Comparison of ENCODE assay signal across 15 mouse cellular contexts in genomic region chr15:80115256-80115655, GRCm38 (mm10). TPM values are rescaled to one million over a fixed set of nuclear protein-coding genes. Genes with fewer than 3 reads are reported as not detected.
DNase-seq lines count a peak whose midpoint lies in the region; ATAC-seq and TF ChIP-seq lines count a peak whose summit lies in the region.
"Had no signal": no experiment of that assay in that cellular context is flagged by ENCODE, and none has a peak within 500 bp of the region (broad histone marks: within the 10 kb centered on the region; RNA-seq: fewer than 3 reads in every experiment).

No protein-coding gene starts in this region.

- no peak for DNase-seq in heart, postnatal 4 days
- DNase-seq in limb, embryonic 14.5 days (ENCODE audit: low spot score): peak; percentile 14
- no peak for DNase-seq in frontal cortex, adult 2 months (ENCODE audit: extremely low spot score in 1 of 2, low spot score in 1 of 2)
- no peak for DNase-seq in frontal cortex, postnatal 10 days (ENCODE audit: low spot score in 2 of 2)
- DNase-seq: adrenal gland, postnatal 14 days; cerebellum, adult 8-10 months; retina, postnatal 1 day had no signal

- no peak for ATAC-seq in heart, embryonic 11.5 days (replicated peaks; ENCODE audit: insufficient number of reproducible peaks, low FRiP score, low TSS enrichment)
- no peak for ATAC-seq in neural tube, embryonic 13.5 days (ENCODE audit: low read depth)
- ATAC-seq in neural tube, embryonic 15.5 days (ENCODE audit: low FRiP score): no peak
- ATAC-seq in limb, embryonic 14.5 days (ENCODE audit: low FRiP score, low read depth): no peak
- ATAC-seq in erythroblast, adult 5-6 weeks (replicated peaks; ENCODE audit: low FRiP score, poor library complexity, severe bottlenecking): no peak; the same call in 1 of the 2 replicates
- ATAC-seq: CD4-positive, CD25-positive, alpha-beta regulatory T cell, adult 4 months; forebrain, embryonic 15.5 days had no signal

- H3K9me3 ChIP-seq in heart, embryonic 11.5 days (replicated peaks; ENCODE audit: control insufficient read depth, low read length): no peaks in the 10 kb centered on the region
- H3K9me3 ChIP-seq in neural tube, embryonic 13.5 days: no peaks in the 10 kb centered on the region
- H3K9me3 ChIP-seq in neural tube, embryonic 15.5 days (replicated peaks): no peaks in the 10 kb centered on the region
- H3K9me3 ChIP-seq in limb, embryonic 14.5 days (ENCODE audit: control insufficient read depth, low read length): no peaks in the 10 kb centered on the region
- H3K9me3 ChIP-seq: forebrain, embryonic 15.5 days had no signal

- 58% methylated on average over 5 of the region's 5 CpGs for WGBS in heart, embryonic 11.5 days (ENCODE audit: insufficient replicate concordance)
- WGBS in neural tube, embryonic 13.5 days: 61% methylated on average over 5 of the region's 5 CpGs
- WGBS in neural tube, embryonic 15.5 days: 64% methylated on average over 5 of the region's 5 CpGs
- WGBS in limb, embryonic 14.5 days: 57% methylated on average over 5 of the region's 5 CpGs

- H3K36me3 ChIP-seq in heart, embryonic 11.5 days (ENCODE audit: control insufficient read depth, insufficient read depth, low read length): no peaks in the 10 kb centered on the region
- H3K36me3 ChIP-seq in neural tube, embryonic 13.5 days: peaks cover 35% of the 10 kb centered on the region
- H3K36me3 ChIP-seq in neural tube, embryonic 15.5 days: peaks cover 35% of the 10 kb centered on the region
- no peaks in the 10 kb centered on the region for H3K36me3 ChIP-seq in limb, embryonic 14.5 days (ENCODE audit: control insufficient read depth, insufficient read depth, low read length)

- peak overlapping the region; percentile 49 for H3K4me2 ChIP-seq in heart, embryonic 11.5 days
- H3K4me2 ChIP-seq in neural tube, embryonic 13.5 days: 0 out of 2 replicates have a peak overlapping the region, but pooled peaks have one; percentile 11
- no peak overlapping the region for H3K4me2 ChIP-seq in neural tube, embryonic 15.5 days
- H3K4me2 ChIP-seq in limb, embryonic 14.5 days (replicated peaks; ENCODE audit: low read depth, low read length, severe bottlenecking): no peak overlapping the region
- H3K4me2 ChIP-seq: forebrain, embryonic 15.5 days had no signal

- H3K4me1 ChIP-seq in heart, embryonic 11.5 days (ENCODE audit: control insufficient read depth, insufficient read depth, low read length): no peaks in the 10 kb centered on the region
- H3K4me1 ChIP-seq in neural tube, embryonic 13.5 days (replicated peaks): no peaks in the 10 kb centered on the region
- H3K4me1 ChIP-seq in neural tube, embryonic 15.5 days: no peaks in the 10 kb centered on the region
- no peaks in the 10 kb centered on the region for H3K4me1 ChIP-seq in limb, embryonic 14.5 days (ENCODE audit: control insufficient read depth, insufficient read depth, low read length)
- H3K4me1 ChIP-seq: forebrain, embryonic 15.5 days had no signal

- no peak overlapping the region for H3K27ac ChIP-seq in heart, embryonic 11.5 days (ENCODE audit: low read depth, low read length)
- H3K27ac ChIP-seq in neural tube, embryonic 13.5 days (replicated peaks): no peak overlapping the region
- no peak overlapping the region for H3K27ac ChIP-seq in neural tube, embryonic 15.5 days (replicated peaks)
- H3K27ac ChIP-seq in limb, embryonic 14.5 days (replicated peaks; ENCODE audit: low read depth, low read length): no peak overlapping the region
- H3K27ac ChIP-seq: forebrain, embryonic 15.5 days; left cerebral cortex, adult 2 months; macrophage had no signal

- H3K27me3 ChIP-seq in heart, embryonic 11.5 days (ENCODE audit: control insufficient read depth, insufficient read depth, low read length): no peaks in the 10 kb centered on the region; the same call in 1 of the 2 replicates
- H3K27me3 ChIP-seq in neural tube, embryonic 13.5 days: no peaks in the 10 kb centered on the region
- no peaks in the 10 kb centered on the region for H3K27me3 ChIP-seq in neural tube, embryonic 15.5 days (replicated peaks)
- no peaks in the 10 kb centered on the region for H3K27me3 ChIP-seq in limb, embryonic 14.5 days (ENCODE audit: control insufficient read depth, insufficient read depth, low read length)
- H3K27me3 ChIP-seq: forebrain, embryonic 15.5 days had no signal

- TF ChIP-seq POLR2A in limb, embryonic 14.5 days (IDR thresholded peaks at IDR 0.05; ENCODE audit: borderline replicate concordance, extremely low read depth, insufficient read depth, insufficient read length): no peak

- no peak overlapping the region for H3K9ac ChIP-seq in heart, embryonic 11.5 days (ENCODE audit: low read depth, low read length)
- H3K9ac ChIP-seq in neural tube, embryonic 13.5 days: no peak overlapping the region
- H3K9ac ChIP-seq in neural tube, embryonic 15.5 days (replicated peaks): no peak overlapping the region
- no peak overlapping the region for H3K9ac ChIP-seq in limb, embryonic 14.5 days (ENCODE audit: low read depth, low read length, severe bottlenecking)
- H3K9ac ChIP-seq: forebrain, embryonic 15.5 days had no signal

- H3K4me3 ChIP-seq in heart, embryonic 11.5 days (ENCODE audit: low read depth, low read length): peak overlapping the region; percentile 19; the same call in 1 of the 2 replicates
- H3K4me3 ChIP-seq in neural tube, embryonic 13.5 days: no peak overlapping the region
- no peak overlapping the region for H3K4me3 ChIP-seq in neural tube, embryonic 15.5 days (replicated peaks)
- 0 out of 2 replicates have a peak overlapping the region, but pooled peaks have one; percentile 1 for H3K4me3 ChIP-seq in limb, embryonic 14.5 days (replicated peaks; ENCODE audit: low read length)
- H3K4me3 ChIP-seq: forebrain, embryonic 15.5 days; left cerebral cortex, adult 2 months had no signal

RNA-seq across cellular contexts. Expression of gene Tab1, which starts 17.7 kb away (rescaled TPM):
- polyA plus RNA-seq in heart, embryonic 11.5 days (2014; fragmentation: Nextera tagmentation; extraction: Ambion mirVana): 18.8 and 25.1 TPM in 2 replicates
- 10 to 100 TPM; 36.5 to 37.0 TPM for total RNA-seq in heart, postnatal 4 days (2021)
- polyA plus RNA-seq in neural tube, embryonic 13.5 days (2015; fragmentation: Nextera tagmentation; extraction: Ambion mirVana): 35.9 and 38.9 TPM in 2 replicates
- polyA plus RNA-seq in neural tube, embryonic 15.5 days (2015; fragmentation: Nextera tagmentation; extraction: Ambion mirVana): 35.9 and 37.4 TPM in 2 replicates
- polyA plus RNA-seq in limb, embryonic 14.5 days (2012; rRNA removed): 43.1 and 56.5 TPM in 2 replicates
- 34.6 and 39.4 TPM in 2 replicates for polyA plus RNA-seq in limb, embryonic 14.5 days (2014; fragmentation: Nextera tagmentation; extraction: Ambion mirVana)
- 37.9 and 41.4 TPM in 2 replicates for polyA plus RNA-seq in frontal cortex, adult 2 months (2012; rRNA removed)
- 0.58 and 10.9 TPM in 2 replicates for total RNA-seq in erythroblast, adult 5-6 weeks (2015; ENCODE audit: low replicate concordance)
- 6.5 and 13.5 TPM in 2 replicates for total RNA-seq in erythroblast, adult 5-6 weeks (2017; ENCODE audit: low replicate concordance)

RNA-seq across cellular contexts. Expression of gene Rpl3, which starts 23.6 kb away (rescaled TPM):
- polyA plus RNA-seq in heart, embryonic 11.5 days (2014; fragmentation: Nextera tagmentation; extraction: Ambion mirVana): 861 and 879 TPM in 2 replicates
- total RNA-seq in heart, postnatal 4 days (2021): 100 to 1,000 TPM; 591 to 607 TPM
- polyA plus RNA-seq in neural tube, embryonic 13.5 days (2015; fragmentation: Nextera tagmentation; extraction: Ambion mirVana): 597 and 620 TPM in 2 replicates
- 526 and 732 TPM in 2 replicates for polyA plus RNA-seq in neural tube, embryonic 15.5 days (2015; fragmentation: Nextera tagmentation; extraction: Ambion mirVana)
- polyA plus RNA-seq in limb, embryonic 14.5 days (2012; rRNA removed): 1,074 and 1,569 TPM in 2 replicates
- polyA plus RNA-seq in limb, embryonic 14.5 days (2014; fragmentation: Nextera tagmentation; extraction: Ambion mirVana): 1,384 and 1,387 TPM in 2 replicates
- polyA plus RNA-seq in frontal cortex, adult 2 months (2012; rRNA removed): 629 and 778 TPM in 2 replicates
- total RNA-seq in erythroblast, adult 5-6 weeks (2015; ENCODE audit: low replicate concordance): 449 and 474 TPM in 2 replicates
- 532 and 676 TPM in 2 replicates for total RNA-seq in erythroblast, adult 5-6 weeks (2017; ENCODE audit: low replicate concordance)

RNA-seq across cellular contexts. Expression of gene Syngr1, which starts 24.1 kb away (rescaled TPM):
- polyA plus RNA-seq in heart, embryonic 11.5 days (2014; fragmentation: Nextera tagmentation; extraction: Ambion mirVana): 15.2 and 20.7 TPM in 2 replicates
- 10 to 100 TPM; 73.4 to 86.0 TPM for total RNA-seq in heart, postnatal 4 days (2021)
- polyA plus RNA-seq in neural tube, embryonic 13.5 days (2015; fragmentation: Nextera tagmentation; extraction: Ambion mirVana): 27.2 and 36.0 TPM in 2 replicates
- polyA plus RNA-seq in neural tube, embryonic 15.5 days (2015; fragmentation: Nextera tagmentation; extraction: Ambion mirVana): 59.3 and 64.6 TPM in 2 replicates
- 10.8 and 11.0 TPM in 2 replicates for polyA plus RNA-seq in limb, embryonic 14.5 days (2012; rRNA removed)
- 8.3 and 11.5 TPM in 2 replicates for polyA plus RNA-seq in limb, embryonic 14.5 days (2014; fragmentation: Nextera tagmentation; extraction: Ambion mirVana)
- polyA plus RNA-seq in frontal cortex, adult 2 months (2012; rRNA removed): 288 and 302 TPM in 2 replicates
- total RNA-seq in erythroblast, adult 5-6 weeks (2015; ENCODE audit: low replicate concordance): 5.8 and 8.6 TPM in 2 replicates
- 6.0 and 7.1 TPM in 2 replicates for total RNA-seq in erythroblast, adult 5-6 weeks (2017; ENCODE audit: low replicate concordance)

RNA-seq across cellular contexts. Expression of gene Mgat3, which starts 58.3 kb away (rescaled TPM):
- 1.8 and 2.1 TPM in 2 replicates for polyA plus RNA-seq in heart, embryonic 11.5 days (2014; fragmentation: Nextera tagmentation; extraction: Ambion mirVana)
- 1 to 10 TPM; 2.5 TPM for total RNA-seq in heart, postnatal 4 days (2021)
- 13.3 and 14.6 TPM in 2 replicates for polyA plus RNA-seq in neural tube, embryonic 13.5 days (2015; fragmentation: Nextera tagmentation; extraction: Ambion mirVana)
- polyA plus RNA-seq in neural tube, embryonic 15.5 days (2015; fragmentation: Nextera tagmentation; extraction: Ambion mirVana): 15.8 and 17.5 TPM in 2 replicates
- 18.1 and 23.9 TPM in 2 replicates for polyA plus RNA-seq in limb, embryonic 14.5 days (2012; rRNA removed)
- polyA plus RNA-seq in limb, embryonic 14.5 days (2014; fragmentation: Nextera tagmentation; extraction: Ambion mirVana): 6.7 and 8.0 TPM in 2 replicates
- 79.3 and 84.5 TPM in 2 replicates for polyA plus RNA-seq in frontal cortex, adult 2 months (2012; rRNA removed)
- total RNA-seq in erythroblast, adult 5-6 weeks (2015; ENCODE audit: low replicate concordance): not detected in 2 replicates
- total RNA-seq in erythroblast, adult 5-6 weeks (2017; ENCODE audit: low replicate concordance): not detected in 2 replicates

Comparison
In these comparisons a context has a peak if more than half of its experiments do, and no peak if none do; other contexts are left out.
1. H3K4me2 ChIP-seq: peak in heart, embryonic 11.5 days (single experiment) and neural tube, embryonic 13.5 days (single experiment); none in neural tube, embryonic 15.5 days (single experiment) and limb, embryonic 14.5 days (single experiment).
2. H3K4me3 ChIP-seq: peak in heart, embryonic 11.5 days (single experiment) and limb, embryonic 14.5 days (single experiment); none in neural tube, embryonic 13.5 days (single experiment) and neural tube, embryonic 15.5 days (single experiment).